Mouse (Mus musculus): Measurements from ENCODE around the gene Pdcd7. TPM values are rescaled to one million over a fixed set of nuclear protein-coding genes. Genes with fewer than 3 reads are reported as not detected.
"Not testable (repeated sequence)": the region's sequence is repeated elsewhere in the genome, so short reads cannot be mapped to it uniquely, and the experiment has no call there.

The Pdcd7 gene
- polyA plus RNA-seq, 1 experiment from 2014 or later = 9.9 TPM

- Histone ChIP-seq H3K4me3 (ENCODE audit: low read depth, low read length) (no peak overlapping the region), H3K36me3 (ENCODE audit: control insufficient read depth, insufficient read depth, low read length) (peaks cover 52% of the 10 kb centered on the region), H3K27ac (ENCODE audit: low read depth, low read length) (no peak overlapping the region), H3K4me1 (ENCODE audit: control insufficient read depth, insufficient read depth, low read length) (no peaks in the 10 kb centered on the region), H3K9ac (ENCODE audit: low read length) (no peak overlapping the region), H3K27me3 (replicated peaks; ENCODE audit: control insufficient read depth, insufficient read depth, low read length) (no peaks in the 10 kb centered on the region), H3K4me2 (ENCODE audit: low read length) (no peak overlapping the region), H3K9me3 (replicated peaks; ENCODE audit: control insufficient read depth, low read length) (no peaks in the 10 kb centered on the region)
- DNase-seq (ENCODE audit: low spot score) = no peak
- no peak for ATAC-seq
- 98% methylated on average over 4 of the region's 4 CpGs for WGBS
Measured at GRCm38 (mm10) chr9:65312669-65313357, 33.1 kb upstream of the Pdcd7 start.

GRCm38 (mm10) chr9:65313846-65314245 lies 32.1 kb upstream of the Pdcd7 start:
- Histone ChIP-seq H3K27me3 (replicated peaks; ENCODE audit: control insufficient read depth, insufficient read depth, low read length) (no peaks in the 10 kb centered on the region), H3K4me2 (ENCODE audit: low read length) (no peak overlapping the region), H3K9me3 (replicated peaks; ENCODE audit: control insufficient read depth, low read length) (no peaks in the 10 kb centered on the region), H3K4me3 (ENCODE audit: low read depth, low read length) (no peak overlapping the region), H3K27ac (ENCODE audit: low read depth, low read length) (no peak overlapping the region), H3K36me3 (ENCODE audit: control insufficient read depth, insufficient read depth, low read length) (peaks cover 50% of the 10 kb centered on the region), H3K4me1 (ENCODE audit: control insufficient read depth, insufficient read depth, low read length) (no peaks in the 10 kb centered on the region), H3K9ac (ENCODE audit: low read length) (no peak overlapping the region)
- no peak for ATAC-seq
- 88% methylated on average over 1 of the region's 1 CpGs for WGBS
- no peak for DNase-seq (ENCODE audit: low spot score)

- H3K9ac ChIP-seq (ENCODE audit: low read length) = no peak overlapping the region
- no peaks in the 10 kb centered on the region for H3K27me3 ChIP-seq (replicated peaks; ENCODE audit: control insufficient read depth, insufficient read depth, low read length)
- H3K27ac ChIP-seq (ENCODE audit: low read depth, low read length) = no peak overlapping the region
- peaks cover 79% of the 10 kb centered on the region for H3K36me3 ChIP-seq (ENCODE audit: control insufficient read depth, insufficient read depth, low read length)
- H3K4me1 ChIP-seq (ENCODE audit: control insufficient read depth, insufficient read depth, low read length) = no peaks in the 10 kb centered on the region
- no peaks in the 10 kb centered on the region for H3K9me3 ChIP-seq (replicated peaks; ENCODE audit: control insufficient read depth, low read length)
- H3K4me3 ChIP-seq (ENCODE audit: low read depth, low read length) = no peak overlapping the region
- no peak for ATAC-seq
- no peak overlapping the region for H3K4me2 ChIP-seq (ENCODE audit: low read length)
- no peak for DNase-seq (ENCODE audit: low spot score)
- WGBS = 93% methylated on average over 11 of the region's 11 CpGs
Measured at GRCm38 (mm10) chr9:65322255-65322900, 23.5 kb upstream of the Pdcd7 start.

- Histone ChIP-seq H3K36me3 (ENCODE audit: control insufficient read depth, insufficient read depth, low read length) (peaks cover 74% of the 10 kb centered on the region), H3K9ac (ENCODE audit: low read length) (no peak overlapping the region), H3K27me3 (replicated peaks; ENCODE audit: control insufficient read depth, insufficient read depth, low read length) (no peaks in the 10 kb centered on the region), H3K4me3 (ENCODE audit: low read depth, low read length) (no peak overlapping the region), H3K27ac (ENCODE audit: low read depth, low read length) (no peak overlapping the region), H3K9me3 (replicated peaks; ENCODE audit: control insufficient read depth, low read length) (no peaks in the 10 kb centered on the region), H3K4me1 (ENCODE audit: control insufficient read depth, insufficient read depth, low read length) (no peaks in the 10 kb centered on the region), H3K4me2 (ENCODE audit: low read length) (no peak overlapping the region)
- DNase-seq (ENCODE audit: low spot score) (no peak), ATAC-seq (no peak)
Measured at GRCm38 (mm10) chr9:65325971-65326370, 19.9 kb upstream of the Pdcd7 start.

- Histone ChIP-seq H3K4me3 (ENCODE audit: low read depth, low read length) (no peak overlapping the region), H3K27me3 (replicated peaks; ENCODE audit: control insufficient read depth, insufficient read depth, low read length) (no peaks in the 10 kb centered on the region), H3K27ac (ENCODE audit: low read depth, low read length) (no peak overlapping the region), H3K4me2 (ENCODE audit: low read length) (no peak overlapping the region), H3K4me1 (ENCODE audit: control insufficient read depth, insufficient read depth, low read length) (no peaks in the 10 kb centered on the region), H3K9ac (ENCODE audit: low read length) (no peak overlapping the region), H3K36me3 (ENCODE audit: control insufficient read depth, insufficient read depth, low read length) (peaks cover 65% of the 10 kb centered on the region), H3K9me3 (replicated peaks; ENCODE audit: control insufficient read depth, low read length) (no peaks in the 10 kb centered on the region)
- WGBS = 92% methylated on average over 2 of the region's 2 CpGs
- no peak for ATAC-seq
- no peak for DNase-seq (ENCODE audit: low spot score)
Measured at GRCm38 (mm10) chr9:65327371-65327770, 18.5 kb upstream of the Pdcd7 start.

GRCm38 (mm10) chr9:65333958-65334357 lies 11.9 kb upstream of the Pdcd7 start:
- Histone ChIP-seq H3K36me3 (ENCODE audit: control insufficient read depth, insufficient read depth, low read length) (peaks cover 15% of the 10 kb centered on the region; the same call in 1 of the 2 replicates), H3K4me3 (ENCODE audit: low read depth, low read length) (no peak overlapping the region), H3K9me3 (replicated peaks; ENCODE audit: control insufficient read depth, low read length) (no peaks in the 10 kb centered on the region), H3K27ac (ENCODE audit: low read depth, low read length) (no peak overlapping the region), H3K27me3 (replicated peaks; ENCODE audit: control insufficient read depth, insufficient read depth, low read length) (no peaks in the 10 kb centered on the region), H3K4me1 (ENCODE audit: control insufficient read depth, insufficient read depth, low read length) (no peaks in the 10 kb centered on the region), H3K4me2 (ENCODE audit: low read length) (no peak overlapping the region), H3K9ac (ENCODE audit: low read length) (no peak overlapping the region)
- no peak for ATAC-seq
- no peak for DNase-seq (ENCODE audit: low spot score)
- WGBS = 91% methylated on average over 5 of the region's 5 CpGs

GRCm38 (mm10) chr9:65339146-65339545 lies 6.8 kb upstream of the Pdcd7 start:
- Histone ChIP-seq H3K9ac (ENCODE audit: low read length) (no peak overlapping the region), H3K4me2 (ENCODE audit: low read length) (no peak overlapping the region), H3K27me3 (replicated peaks; ENCODE audit: control insufficient read depth, insufficient read depth, low read length) (0 out of 2 replicates have a peak, but pooled peaks cover 4% of the 10 kb centered on the region), H3K4me1 (ENCODE audit: control insufficient read depth, insufficient read depth, low read length) (no peaks in the 10 kb centered on the region), H3K9me3 (replicated peaks; ENCODE audit: control insufficient read depth, low read length) (no peaks in the 10 kb centered on the region), H3K36me3 (ENCODE audit: control insufficient read depth, insufficient read depth, low read length) (no peaks in the 10 kb centered on the region), H3K4me3 (ENCODE audit: low read depth, low read length) (no peak overlapping the region), H3K27ac (ENCODE audit: low read depth, low read length) (no peak overlapping the region)
- DNase-seq (ENCODE audit: low spot score) (no peak), ATAC-seq (no peak)
- WGBS = 82% methylated on average over 4 of the region's 4 CpGs

GRCm38 (mm10) chr9:65340414-65340813 lies 5.5 kb upstream of the Pdcd7 start:
- WGBS = 86% methylated on average over 2 of the region's 2 CpGs
- Histone ChIP-seq H3K4me1 (ENCODE audit: control insufficient read depth, insufficient read depth, low read length) (no peaks in the 10 kb centered on the region), H3K27ac (ENCODE audit: low read depth, low read length) (no peak overlapping the region), H3K4me3 (ENCODE audit: low read depth, low read length) (no peak overlapping the region), H3K27me3 (replicated peaks; ENCODE audit: control insufficient read depth, insufficient read depth, low read length) (0 out of 2 replicates have a peak, but pooled peaks cover 4% of the 10 kb centered on the region), H3K36me3 (ENCODE audit: control insufficient read depth, insufficient read depth, low read length) (no peaks in the 10 kb centered on the region), H3K4me2 (ENCODE audit: low read length) (no peak overlapping the region), H3K9me3 (replicated peaks; ENCODE audit: control insufficient read depth, low read length) (no peaks in the 10 kb centered on the region), H3K9ac (ENCODE audit: low read length) (no peak overlapping the region)
- DNase-seq (ENCODE audit: low spot score) (no peak), ATAC-seq (no peak)

- H3K4me1 ChIP-seq (ENCODE audit: control insufficient read depth, insufficient read depth, low read length) = peaks cover 14% of the 10 kb centered on the region
- not testable (repeated sequence) for H3K27me3 ChIP-seq (replicated peaks; ENCODE audit: control insufficient read depth, insufficient read depth, low read length); H3K27ac ChIP-seq (ENCODE audit: low read depth, low read length); H3K9me3 ChIP-seq (replicated peaks; ENCODE audit: control insufficient read depth, low read length); H3K36me3 ChIP-seq (ENCODE audit: control insufficient read depth, insufficient read depth, low read length)
- ATAC-seq (peak; percentile 25; the same call in 1 of the 2 replicates), DNase-seq (ENCODE audit: low spot score) (peak; percentile 11)
- peak overlapping the region; percentile 93 for H3K9ac ChIP-seq (ENCODE audit: low read length)
- peak overlapping the region; percentile 95 for H3K4me2 ChIP-seq (ENCODE audit: low read length)
- WGBS = 71% methylated on average over 11 of the region's 11 CpGs
- H3K4me3 ChIP-seq (ENCODE audit: low read depth, low read length) = peak overlapping the region; percentile 96
Measured at GRCm38 (mm10) chr9:65345439-65345838, 465 bp upstream of the Pdcd7 start.

Data from forebrain, embryonic 14.5 days (tissue).